Mouse (Mus musculus): ENCODE results near the gene Gm21905.

The Gm21905 gene

GRCm38 (mm10) chr5:67946321-67946720 lies at the start of gene Gm21905:
Gene Gm21905, minus strand, starts transcription at chr5:67946421.
- no peak for DNase-seq (ENCODE audit: extremely low read depth, low read depth, low spot score)

- DNase-seq (ENCODE audit: extremely low read depth, low read depth, low spot score): no peak
Observed at GRCm38 (mm10) chr5:67990426-67990825, 44.2 kb upstream of the Gm21905 start.

GRCm38 (mm10) chr5:67981946-67982526 lies 35.8 kb upstream of the Gm21905 start:
- DNase-seq (ENCODE audit: extremely low read depth, low read depth, low spot score): no peak

GRCm38 (mm10) chr5:67969536-67969935 lies 23.3 kb upstream of the Gm21905 start:
- no peak for DNase-seq (ENCODE audit: extremely low read depth, low read depth, low spot score)

- no peak for DNase-seq (ENCODE audit: extremely low read depth, low read depth, low spot score)
Observed at GRCm38 (mm10) chr5:67961708-67962629, 15.7 kb upstream of the Gm21905 start.

GRCm38 (mm10) chr5:67955486-67955885 lies 9.3 kb upstream of the Gm21905 start:
- DNase-seq (ENCODE audit: extremely low read depth, low read depth, low spot score): no peak

DNA sequence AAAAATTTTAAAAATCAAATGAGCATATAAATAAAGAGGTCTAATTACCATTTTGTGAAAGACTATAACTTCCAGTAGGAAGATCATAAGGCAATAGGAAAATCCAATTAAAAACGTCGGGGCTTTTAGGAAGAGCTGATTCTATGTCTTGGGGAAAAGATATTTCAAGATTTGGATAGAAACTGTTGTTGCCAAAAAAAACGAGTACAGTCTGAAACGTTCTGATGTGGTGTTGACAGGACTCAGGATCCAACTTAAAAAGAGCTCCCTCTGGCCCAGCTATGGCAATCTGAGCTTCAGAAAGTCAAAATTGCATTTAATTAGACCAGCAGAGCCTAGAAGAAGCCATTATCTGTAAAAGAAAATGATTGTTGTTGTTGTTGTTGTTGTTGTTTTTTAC lies 7.9 kb upstream of the Gm21905 start:
- DNase-seq (ENCODE audit: extremely low read depth, low read depth, low spot score): no peak

- no peak for DNase-seq (ENCODE audit: extremely low read depth, low read depth, low spot score)
Observed at GRCm38 (mm10) chr5:67948074-67948473, 1.9 kb upstream of the Gm21905 start.

DNA sequence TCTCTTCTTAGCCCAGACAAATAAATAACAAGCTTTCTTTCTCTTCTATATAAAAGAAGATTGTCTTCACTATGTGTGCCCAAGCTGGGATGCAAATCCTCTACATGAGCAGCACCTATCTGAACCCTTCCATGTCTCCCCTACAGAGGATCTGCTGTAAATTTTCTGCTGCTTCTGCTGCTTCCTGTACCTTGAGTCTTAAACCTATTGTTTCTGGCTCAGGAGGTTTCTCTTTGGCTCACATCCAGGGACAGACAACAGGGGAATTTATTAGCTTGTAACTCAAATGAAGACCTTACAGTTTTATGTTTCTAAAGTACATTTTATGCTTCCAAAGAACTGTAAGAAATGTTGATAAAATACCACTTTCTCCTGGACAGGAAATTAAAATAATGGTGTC lies 785 bp upstream of the Gm21905 start:
- DNase-seq (ENCODE audit: extremely low read depth, low read depth, low spot score): no peak

GRCm38 (mm10) chr5:67944074-67944785 lies 2.0 kb downstream of the Gm21905 start:
- no peak for DNase-seq (ENCODE audit: extremely low read depth, low read depth, low spot score)

GRCm38 (mm10) chr5:67943199-67943598 lies 3.0 kb downstream of the Gm21905 start:
- DNase-seq (ENCODE audit: extremely low read depth, low read depth, low spot score): no peak

- DNase-seq (ENCODE audit: extremely low read depth, low read depth, low spot score): no peak
Observed at GRCm38 (mm10) chr5:67941369-67941768, 4.9 kb downstream of the Gm21905 start, which contains the start of gene Gm5108. Gene Gm5108, plus strand, starts transcription at chr5:67941669.

- DNase-seq (ENCODE audit: extremely low read depth, low read depth, low spot score): no peak
Observed at GRCm38 (mm10) chr5:67931623-67932022, 14.6 kb downstream of the Gm21905 start.

GRCm38 (mm10) chr5:67930584-67930983 lies 15.6 kb downstream of the Gm21905 start:
- no peak for DNase-seq (ENCODE audit: extremely low read depth, low read depth, low spot score)

GRCm38 (mm10) chr5:67904555-67904954 lies 41.7 kb downstream of the Gm21905 start:
- DNase-seq (ENCODE audit: extremely low read depth, low read depth, low spot score): no peak

DNA sequence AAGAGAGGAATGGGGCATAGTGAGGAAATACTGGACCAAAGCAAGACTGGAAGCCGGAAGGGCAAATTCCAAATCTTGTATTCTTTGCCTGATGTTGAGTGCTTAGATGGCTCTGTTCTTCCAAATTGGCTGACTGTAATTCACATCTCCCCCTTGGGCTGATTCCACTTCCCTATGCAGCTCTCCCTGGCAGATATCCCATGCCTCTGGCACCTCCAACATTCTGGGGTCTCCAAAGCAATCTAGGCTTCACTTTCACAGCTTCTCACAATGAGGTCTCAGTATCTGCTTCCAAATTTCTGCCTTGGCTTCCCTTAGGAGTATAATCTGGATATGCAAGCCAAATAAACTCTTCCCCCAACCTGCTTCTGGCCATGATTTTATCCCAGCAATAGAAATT lies 47.3 kb downstream of the Gm21905 start:
- DNase-seq (ENCODE audit: extremely low read depth, low read depth, low spot score): no peak

GRCm38 (mm10) chr5:67884422-67885210 lies 61.6 kb downstream of the Gm21905 start:
- no peak for DNase-seq (ENCODE audit: extremely low read depth, low read depth, low spot score)

DNA sequence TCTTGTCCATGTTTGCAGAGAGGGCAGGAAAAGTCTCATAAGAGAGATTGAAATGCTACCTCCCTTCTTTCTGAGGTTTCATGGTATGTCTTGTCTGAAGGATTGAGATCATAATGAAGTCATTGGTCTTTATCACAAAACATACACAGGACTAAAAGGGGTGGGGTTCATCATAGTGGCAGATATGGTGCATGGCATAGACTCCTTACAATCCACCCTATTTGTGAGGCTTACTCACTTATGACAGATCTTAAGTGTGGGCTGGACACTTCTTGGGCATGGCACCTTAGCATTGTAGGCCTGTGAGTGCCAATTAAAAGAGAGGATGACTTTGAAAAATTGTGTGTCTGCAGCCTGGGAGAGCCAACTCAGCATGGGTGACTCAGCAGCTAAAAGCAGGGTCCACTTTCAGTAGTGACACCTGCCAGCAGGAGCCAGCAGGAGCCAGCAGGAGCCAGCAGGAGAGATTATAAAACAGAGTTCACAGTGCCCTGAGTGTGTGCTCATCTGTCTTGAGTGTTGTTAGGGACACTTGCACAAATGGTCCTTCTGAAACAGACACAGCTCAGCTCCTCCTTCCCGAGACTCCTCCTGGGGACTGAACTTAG lies 62.6 kb downstream of the Gm21905 start:
- no peak for DNase-seq (ENCODE audit: extremely low read depth, low read depth, low spot score)

Measured in fat pad, adult 2 months (tissue).